Mouse (Mus musculus) adrenal gland, postnatal 36 days (tissue): ENCODE results near the gene Rd3l. TPM values are rescaled to one million over a fixed set of nuclear protein-coding genes. Genes with fewer than 3 reads are reported as not detected.
"Not testable (repeated sequence)": the region's sequence is repeated elsewhere in the genome, so short reads cannot be mapped to it uniquely, and the experiment has no call there.

Experiments used
- DNase-seq, 2 experiments: peaks; one replicate each; pipeline ENCODE4 v3.0.0; 2021; ENCODE audit warnings: mixed read lengths in 1 of 2
- total RNA-seq, 2 experiments: library from RNA; stranded (reverse); gene quantifications; 2 replicates each; pipeline ENCODE4 v1.2.3; 2021

Rd3l gene
- total RNA-seq, 2 experiments from 2014 or later: not detected

- peak; percentile 98 to 99 for DNase-seq
Measured at GRCm38 (mm10) chr12:111966683-111967173, 14.4 kb downstream of the Rd3l start, which contains the start of gene Atp5mpl. Gene Atp5mpl, minus strand, starts transcription at chr12:111966977.

GRCm38 (mm10) chr12:111963339-111963738 is 17.8 kb downstream of the Rd3l start:
- DNase-seq: no peak

GRCm38 (mm10) chr12:111958101-111958865 is 22.8 kb downstream of the Rd3l start:
- peak; percentile 77 to 84 for DNase-seq

GRCm38 (mm10) chr12:111956173-111956572 is 24.9 kb downstream of the Rd3l start:
- no peak for DNase-seq

- DNase-seq: no peak
Measured at GRCm38 (mm10) chr12:111951701-111952100, 29.4 kb downstream of the Rd3l start.

GRCm38 (mm10) chr12:111950486-111950885 is 30.6 kb downstream of the Rd3l start:
- DNase-seq: peak in 1 of 2 experiments; percentile 19

- DNase-seq: peak; percentile 59 to 77
Measured at GRCm38 (mm10) chr12:111946716-111947115, 34.4 kb downstream of the Rd3l start.

GRCm38 (mm10) chr12:111945765-111946655 is 35.1 kb downstream of the Rd3l start:
- DNase-seq: not testable (repeated sequence)

GRCm38 (mm10) chr12:111945115-111945514 is 36.0 kb downstream of the Rd3l start:
- peak; percentile 44 to 60 for DNase-seq

- peak; percentile 36 to 44 for DNase-seq
Measured at GRCm38 (mm10) chr12:111944065-111944987, 36.8 kb downstream of the Rd3l start.

GRCm38 (mm10) chr12:111943421-111944064 is 37.6 kb downstream of the Rd3l start:
- DNase-seq: no peak

GRCm38 (mm10) chr12:111938623-111939177 is 42.4 kb downstream of the Rd3l start:
- no peak for DNase-seq

GRCm38 (mm10) chr12:111936706-111937550 is 44.2 kb downstream of the Rd3l start:
- DNase-seq: peak; percentile 25 to 62

GRCm38 (mm10) chr12:111933971-111934370 is 47.1 kb downstream of the Rd3l start:
- DNase-seq: no peak

- DNase-seq: peak; percentile 56 to 69
Measured at GRCm38 (mm10) chr12:111933032-111933704, 47.9 kb downstream of the Rd3l start.

GRCm38 (mm10) chr12:111932513-111932912 is 48.6 kb downstream of the Rd3l start:
- no peak for DNase-seq

GRCm38 (mm10) chr12:111931411-111932025 is 49.6 kb downstream of the Rd3l start:
- no peak for DNase-seq
